Mouse (Mus musculus) fat pad, adult 2 months (tissue): ENCODE measurements around the gene Deaf1.
A peak's percentile ranks its signal among the peaks of the same experiment; 100 is the strongest.

ENCODE experiments used
- DNase-seq: peaks from one replicate; pipeline ENCODE4 v3.0.0-alpha.2; 2011; ENCODE audit warnings: low read depth, low spot score; ENCODE audit errors: extremely low read depth

Gene Deaf1

DNA sequence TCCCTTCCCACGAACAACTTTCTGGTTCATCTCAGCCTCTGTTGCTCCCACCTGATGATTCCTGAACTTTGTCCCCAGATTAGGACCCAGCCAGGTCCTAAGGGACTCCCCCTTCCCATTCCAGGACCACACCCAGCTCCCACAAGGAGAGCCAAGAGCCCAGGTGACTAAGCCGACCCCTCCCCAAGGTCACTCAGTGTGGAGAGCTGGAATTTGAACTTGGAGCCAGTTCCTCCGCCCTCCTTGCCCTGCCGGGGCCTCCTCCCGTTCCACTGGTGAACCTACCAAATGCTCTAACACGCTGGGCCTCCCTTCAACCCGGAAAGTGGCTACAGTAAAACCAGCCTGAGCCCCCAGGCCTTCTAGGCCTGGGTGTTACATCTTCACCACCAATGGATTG is 12.5 kb upstream of the Deaf1 start:
- no peak for DNase-seq

DNA sequence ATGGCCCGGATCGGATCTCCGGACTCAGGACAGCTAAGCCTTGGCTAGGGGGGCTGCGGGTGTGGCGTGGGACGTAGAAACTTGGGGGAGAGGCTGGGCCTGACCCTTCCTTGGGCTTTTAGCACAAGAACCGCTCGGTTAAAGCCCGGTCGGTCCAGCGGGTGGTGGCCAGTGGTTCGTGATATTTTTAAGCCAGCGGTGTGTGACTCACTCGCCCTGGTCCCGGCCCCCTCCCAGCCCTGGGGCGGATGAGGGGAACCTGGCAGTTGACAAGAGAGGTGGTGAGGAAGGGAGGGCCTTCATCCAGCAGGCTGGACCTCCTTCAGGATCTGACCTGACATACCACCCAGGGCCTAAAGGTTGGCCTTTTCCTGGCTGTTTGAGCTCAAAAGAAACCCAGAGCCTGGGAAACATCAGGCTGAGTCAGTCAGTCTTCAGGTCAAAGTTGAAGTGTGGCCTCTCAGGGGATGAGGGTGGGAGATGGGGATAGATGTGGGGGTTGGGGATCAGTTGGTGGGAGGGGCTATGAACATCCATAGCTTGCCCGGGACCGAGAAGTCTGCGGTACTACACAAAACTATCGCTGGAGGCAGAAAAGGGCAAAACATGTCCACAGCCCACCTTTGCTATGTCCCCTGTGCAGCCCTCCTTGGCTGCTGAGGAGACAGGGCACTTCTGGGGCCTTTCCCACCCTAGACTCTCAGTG is 11.9 kb upstream of the Deaf1 start:
- no peak for DNase-seq

DNA sequence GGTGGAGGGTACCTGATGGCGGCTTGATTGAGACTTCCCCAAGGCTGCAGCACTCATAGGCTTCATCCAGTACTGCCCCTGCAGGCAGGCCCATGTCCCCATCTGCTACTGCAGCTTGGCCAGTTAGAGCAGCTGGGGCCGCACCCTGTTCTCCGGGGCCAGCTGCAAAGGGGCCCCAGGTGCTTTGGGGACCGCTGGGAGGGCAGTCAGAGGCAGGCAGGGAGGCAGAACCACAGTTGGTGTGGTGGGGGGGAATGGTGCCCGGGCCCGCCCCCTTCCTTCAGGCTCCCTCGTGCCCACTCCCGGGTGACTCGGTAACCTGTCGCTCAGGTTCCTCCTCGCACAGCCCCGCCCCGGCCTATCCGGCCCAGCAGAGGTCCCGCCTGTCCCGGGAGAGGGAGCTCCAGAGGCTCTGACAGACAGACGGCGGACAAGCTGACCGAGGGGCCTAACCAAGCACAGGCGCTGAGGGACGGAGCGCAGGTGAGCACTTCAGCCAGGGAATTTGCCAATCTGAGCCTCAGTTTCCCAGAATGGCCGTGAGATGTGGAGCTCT is 11.2 kb upstream of the Deaf1 start, which contains the start of gene Eps8l2:
TSS of gene Eps8l2 (plus strand) at position 305 of the 556 bp plus-strand sequence.
- DNase-seq: no peak

DNA sequence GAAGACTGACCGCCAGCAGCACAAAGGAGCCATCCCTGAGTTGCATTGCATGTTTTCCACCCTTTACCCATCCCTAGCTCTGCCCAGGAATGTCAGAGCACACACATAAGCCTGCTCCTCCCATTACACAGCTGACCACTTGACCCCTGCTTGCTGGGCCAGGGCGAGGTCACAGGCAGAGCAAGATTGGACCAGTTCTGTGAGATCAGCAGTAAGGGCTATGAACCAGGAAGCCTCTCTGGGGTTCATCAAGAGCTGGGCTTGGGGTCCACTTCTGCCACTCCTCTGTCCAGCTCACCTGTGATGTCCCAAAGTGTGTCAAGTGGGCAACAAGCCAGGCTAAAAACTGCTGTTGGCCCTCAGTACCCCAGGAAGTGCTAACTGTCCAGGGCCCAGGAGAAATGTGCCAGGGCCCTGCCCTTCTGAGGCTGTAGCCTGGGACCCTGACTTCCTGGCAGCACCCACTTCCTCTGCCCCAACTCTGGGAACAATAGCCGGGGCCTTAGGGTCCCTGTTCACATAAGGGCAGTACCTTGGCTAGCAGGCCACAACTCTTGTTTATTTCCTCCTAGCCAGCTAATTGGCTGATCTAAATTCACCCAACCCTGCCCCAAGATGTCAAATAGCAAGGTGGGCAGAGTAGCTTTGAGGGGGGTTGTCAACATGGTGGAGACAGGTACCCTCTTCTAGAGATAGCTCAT is 10.4 kb upstream of the Deaf1 start:
- DNase-seq: no peak

DNA sequence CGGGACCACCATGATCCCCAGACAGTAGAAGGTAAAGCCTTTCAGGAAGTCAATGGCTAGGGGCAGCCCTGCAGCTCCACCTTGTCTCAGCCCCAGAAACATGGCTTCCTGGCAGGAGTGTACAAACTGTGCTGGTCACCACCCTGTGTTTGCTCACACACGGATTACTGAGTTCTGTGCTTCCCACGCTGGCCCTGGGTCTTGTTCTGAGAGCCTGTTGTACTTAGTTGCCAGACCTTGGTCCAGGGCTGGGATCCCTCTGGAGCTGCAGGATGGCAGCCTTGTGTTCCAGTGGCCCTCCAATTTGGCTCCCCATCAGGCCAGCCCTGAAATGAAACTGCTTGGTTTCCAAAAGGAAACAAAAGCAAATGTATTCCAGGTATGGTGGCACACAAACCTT is 8.8 kb upstream of the Deaf1 start:
- DNase-seq: peak; percentile 34

DNA sequence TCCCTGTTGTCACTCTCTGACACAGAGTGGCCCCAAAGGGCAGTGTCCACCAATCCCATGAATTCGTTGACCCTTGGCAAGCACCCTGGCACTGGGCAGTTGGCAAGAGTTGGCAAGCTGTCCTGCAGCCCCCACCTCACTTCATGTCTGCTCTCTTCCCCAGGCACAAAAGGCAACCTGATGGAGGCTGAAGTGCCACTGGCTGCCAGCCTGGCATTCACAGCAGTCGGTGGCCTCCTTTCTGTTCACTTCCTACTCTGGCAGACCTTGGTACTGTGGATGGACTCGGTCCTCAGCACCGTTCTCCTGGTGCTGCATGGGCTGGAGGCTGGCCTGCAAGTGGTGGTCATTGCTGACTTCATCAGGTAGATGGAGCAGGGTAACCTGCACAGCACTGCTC is 8.2 kb upstream of the Deaf1 start:
- DNase-seq: no peak

DNA sequence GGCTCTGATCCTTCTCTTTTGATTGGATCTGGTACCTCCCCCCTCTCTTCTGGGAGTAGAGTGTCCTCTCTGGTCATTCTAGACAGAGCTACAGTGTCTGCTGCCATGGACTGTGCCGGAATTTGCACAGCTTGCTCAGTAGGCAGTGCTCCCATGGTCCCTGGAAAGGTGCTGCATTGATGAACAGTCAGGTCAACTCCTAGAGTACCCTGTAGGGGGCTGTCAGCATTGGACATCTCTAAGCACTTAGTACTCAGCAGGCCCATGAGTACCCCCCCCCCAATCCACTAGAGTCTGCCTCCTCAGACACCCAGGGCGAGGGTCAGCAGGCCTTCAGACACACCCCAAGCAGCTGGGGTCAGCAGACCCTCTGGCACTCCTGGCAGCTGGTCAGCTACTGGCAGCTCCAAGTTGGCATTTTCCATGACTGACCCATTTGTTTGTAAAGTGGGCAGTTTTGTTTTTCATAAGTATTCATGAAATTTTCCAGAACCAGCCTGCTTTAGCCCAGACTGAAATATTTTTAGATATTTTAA is 7.6 kb upstream of the Deaf1 start:
- no peak for DNase-seq

DNA sequence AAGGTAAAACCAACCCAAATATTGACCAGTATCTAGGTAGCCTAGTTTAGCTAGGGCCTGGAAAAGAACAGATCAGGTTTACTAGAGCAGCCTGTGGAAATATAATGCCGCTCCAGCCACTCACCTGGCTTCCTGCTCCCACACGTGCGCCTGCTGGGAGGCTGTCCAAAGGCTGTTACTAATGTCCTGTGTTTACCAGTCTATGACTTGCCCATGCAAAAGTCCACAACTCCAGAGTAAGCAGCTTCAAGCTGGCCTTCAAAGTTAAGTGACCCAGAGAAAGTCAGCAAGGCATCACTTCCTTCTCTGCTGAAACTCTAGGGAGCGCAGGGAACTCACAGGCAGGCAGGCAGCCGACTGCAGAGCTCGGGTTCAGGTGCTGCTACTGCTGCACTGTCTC is 4.5 kb upstream of the Deaf1 start:
- DNase-seq: no peak

DNA sequence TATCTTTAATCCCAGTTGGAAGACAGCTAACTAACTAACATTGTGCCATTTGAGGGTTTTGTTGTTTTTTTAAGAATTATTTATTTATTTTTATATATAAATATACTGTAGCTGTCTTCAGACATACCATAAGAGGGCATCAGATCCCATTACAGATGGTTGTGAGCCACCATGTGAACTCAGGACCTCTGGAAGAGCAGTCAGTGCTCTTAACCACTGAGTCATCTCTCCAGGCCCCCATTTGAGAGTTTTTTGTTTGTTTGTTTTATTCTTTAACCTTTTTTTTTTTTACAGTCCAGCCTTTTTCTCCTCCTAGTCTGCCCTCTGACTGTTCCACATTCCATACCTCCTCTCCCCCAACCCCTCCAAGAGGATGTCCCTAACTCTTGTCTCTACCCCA is 3.2 kb upstream of the Deaf1 start:
- no peak for DNase-seq

DNA sequence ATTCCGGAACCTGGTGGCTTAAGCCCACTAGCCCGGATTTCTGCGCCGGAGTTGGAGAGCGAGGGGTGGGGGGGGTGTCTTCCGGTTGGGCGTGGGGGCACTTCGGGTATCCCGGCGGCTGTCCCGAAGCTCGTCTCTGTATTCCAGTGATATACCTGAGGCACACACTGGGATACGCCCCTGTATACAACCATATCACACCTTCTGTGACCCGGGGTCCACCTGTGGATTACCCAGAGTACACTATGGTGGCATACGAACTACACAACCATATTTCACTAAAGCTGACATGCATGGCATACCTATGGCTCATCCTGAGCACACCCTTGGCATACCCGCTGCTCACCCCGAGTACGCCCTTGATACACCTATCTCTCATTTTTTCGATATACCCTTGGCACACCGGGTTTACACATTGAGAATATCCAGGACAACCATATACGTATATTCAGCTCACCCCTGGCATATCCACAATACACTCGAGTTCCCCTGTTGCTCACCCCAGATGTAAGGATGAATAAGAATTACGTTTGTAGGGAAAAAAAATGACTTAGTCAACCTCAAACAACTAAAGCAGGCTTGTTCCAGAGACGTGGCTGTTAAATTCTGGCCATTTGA is 992 bp upstream of the Deaf1 start:
- DNase-seq: no peak

DNA sequence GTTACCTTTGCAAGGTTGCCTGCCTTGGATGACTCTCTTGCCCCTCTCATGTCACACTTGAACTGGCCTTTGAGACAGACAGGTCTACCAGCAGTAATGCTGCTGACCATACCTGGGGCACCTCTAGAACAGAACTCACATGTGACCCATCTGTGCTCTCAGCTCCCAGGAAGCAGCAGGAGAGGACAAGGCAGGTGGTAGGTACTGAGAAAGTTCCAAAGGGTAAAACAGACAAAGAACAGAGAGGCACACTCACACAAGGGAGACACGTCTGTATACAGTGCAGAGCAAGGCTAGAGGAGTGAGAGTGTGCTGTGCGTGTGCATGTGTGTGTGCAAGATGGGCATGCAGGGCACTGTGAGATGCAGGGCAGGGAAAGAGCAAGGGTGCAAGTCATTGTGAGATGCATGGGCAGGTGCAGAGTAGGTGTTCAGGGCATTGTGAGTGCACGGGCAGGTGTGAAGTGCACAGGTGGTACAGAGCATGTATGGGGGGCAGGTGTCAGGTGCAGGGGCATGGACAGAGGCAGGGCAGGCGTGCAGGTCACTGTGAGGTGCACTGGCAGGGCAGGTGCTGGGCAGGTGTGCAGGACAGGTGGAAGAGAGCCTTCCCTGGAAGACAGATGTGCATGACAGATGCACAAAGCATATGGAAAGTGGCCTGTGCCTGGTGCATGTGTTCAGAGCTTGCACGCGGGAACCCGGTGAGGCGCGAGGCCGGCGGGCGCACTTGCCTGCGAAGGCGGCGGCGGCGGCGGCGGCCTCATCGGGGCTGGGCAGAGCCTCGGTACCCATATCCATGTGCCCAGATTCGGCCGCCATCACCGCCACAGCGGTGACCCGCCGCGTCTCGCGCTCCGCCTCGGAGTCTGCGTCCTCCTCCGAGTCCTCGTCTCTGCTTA is 694 bp downstream of the Deaf1 start:
- no peak for DNase-seq

DNA sequence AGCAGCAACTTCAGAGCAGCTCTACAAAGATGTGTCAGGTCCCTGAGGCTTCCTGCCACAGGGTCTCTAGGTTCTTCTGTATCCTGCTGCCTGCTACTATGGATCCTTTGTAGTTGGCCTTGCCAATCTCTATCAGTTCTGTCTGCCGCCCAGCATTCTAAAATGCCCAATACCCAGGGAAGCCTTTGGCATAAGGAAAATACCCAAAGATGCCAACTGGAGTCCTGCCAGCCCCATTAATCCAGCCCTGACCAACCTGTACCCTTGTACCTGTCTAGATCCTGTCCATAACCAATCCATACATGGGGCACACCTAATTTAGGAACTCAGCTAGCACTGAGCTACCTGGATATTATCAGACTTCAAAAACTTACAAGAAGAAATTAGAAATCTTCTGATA is 2.8 kb downstream of the Deaf1 start:
- DNase-seq: peak; percentile 28

DNA sequence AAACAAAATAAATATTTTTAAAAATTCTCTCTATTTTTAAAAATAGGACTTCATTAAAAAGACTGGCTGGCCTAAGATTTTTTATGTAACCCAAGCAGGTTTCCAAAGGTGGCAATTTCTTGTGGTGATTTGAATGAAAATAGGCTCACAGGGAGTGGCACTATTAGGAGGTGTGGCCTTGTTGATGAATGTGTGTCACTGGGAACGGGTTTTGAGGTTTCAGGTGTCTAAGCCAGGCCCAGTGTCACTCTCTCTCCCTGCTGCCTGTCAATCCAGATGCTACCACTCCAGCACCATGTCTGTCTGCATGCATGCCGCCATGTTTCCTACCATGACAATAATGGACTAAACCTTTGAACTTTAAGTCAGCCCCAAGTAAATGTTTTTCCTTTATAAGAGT is 8.0 kb downstream of the Deaf1 start:
- DNase-seq: no peak

DNA sequence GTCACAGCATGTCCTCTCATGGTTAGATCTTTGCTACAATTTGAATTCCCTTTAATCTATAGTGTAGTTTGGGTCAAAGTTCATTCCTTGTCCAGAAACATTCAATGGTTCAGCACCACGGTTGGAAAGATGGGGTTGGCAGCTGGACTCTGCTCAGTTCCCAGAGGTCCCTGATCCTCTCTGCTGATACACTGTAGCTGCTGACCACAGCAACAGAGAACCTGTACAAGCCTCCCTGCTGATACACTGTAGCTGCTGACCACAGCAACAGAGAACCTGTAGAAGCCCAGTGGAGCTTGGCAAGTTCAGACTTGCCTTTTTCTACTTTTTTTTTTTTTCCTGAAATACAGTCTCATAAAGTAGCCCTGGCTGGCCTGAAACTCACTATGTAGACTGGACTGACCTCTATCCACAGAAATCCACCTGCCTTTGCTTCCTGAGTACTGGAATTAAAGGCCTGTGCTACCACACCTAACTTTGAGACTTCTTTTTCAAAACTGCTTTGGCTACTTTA is 9.8 kb downstream of the Deaf1 start:
- DNase-seq: no peak

DNA sequence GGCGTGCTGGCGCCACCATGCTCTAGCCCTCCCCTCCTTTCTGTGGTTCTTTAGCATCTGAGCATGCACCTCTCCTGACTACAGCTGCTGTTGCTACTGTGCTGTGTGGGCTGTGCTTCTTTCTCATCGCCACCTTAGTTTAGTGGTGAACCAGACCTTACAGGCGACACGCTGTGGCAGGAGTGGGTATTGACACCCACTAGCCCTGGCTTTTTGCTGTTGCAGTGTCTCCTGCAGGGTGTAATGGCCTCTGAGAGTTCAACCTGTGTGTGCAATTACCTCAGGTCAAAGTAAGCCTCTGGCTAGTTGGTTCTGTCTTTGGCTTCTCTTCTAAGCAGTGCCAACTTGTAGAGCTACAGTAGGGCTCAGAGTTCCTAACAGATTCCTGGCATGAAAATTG is 11.5 kb downstream of the Deaf1 start:
- no peak for DNase-seq

DNA sequence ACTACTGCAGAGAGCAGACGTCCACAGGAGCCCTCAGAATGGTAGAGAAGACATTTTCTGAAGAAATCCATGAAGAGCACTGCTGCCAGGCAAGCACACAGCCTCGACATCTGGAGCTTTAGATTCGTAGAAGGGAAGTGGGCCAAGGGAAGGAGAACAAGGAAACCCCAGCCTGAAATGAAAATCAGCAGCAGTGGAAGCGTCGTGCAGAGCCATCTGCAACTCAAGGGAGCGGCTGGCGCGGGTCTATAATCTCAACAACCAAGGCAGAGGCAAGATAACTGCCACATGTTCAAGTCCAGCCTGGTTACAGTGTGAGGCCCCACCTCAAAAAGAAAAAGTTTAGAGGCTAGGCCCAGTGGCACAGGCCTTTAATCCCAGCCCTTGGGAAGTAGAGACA is 12.4 kb downstream of the Deaf1 start:
- no peak for DNase-seq

DNA sequence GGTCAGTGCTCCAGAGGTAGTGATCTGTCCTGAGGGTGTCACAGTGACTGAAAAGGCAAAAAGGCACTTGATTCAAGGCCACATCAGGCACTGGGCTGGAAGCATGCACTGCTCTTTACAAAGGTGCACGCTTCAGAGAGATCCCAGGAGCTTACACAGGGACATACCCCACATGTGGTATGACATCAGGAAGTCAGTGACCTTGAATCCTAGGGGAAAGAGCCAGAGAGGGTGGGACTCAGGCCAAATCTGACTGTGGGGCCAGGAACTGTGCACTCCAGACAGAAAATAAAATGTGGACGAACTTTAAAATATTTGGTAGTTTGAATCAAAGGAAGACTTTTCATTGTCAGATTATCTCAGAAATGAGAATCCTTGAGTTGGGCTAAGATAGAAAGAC is 13.1 kb downstream of the Deaf1 start:
- no peak for DNase-seq

DNA sequence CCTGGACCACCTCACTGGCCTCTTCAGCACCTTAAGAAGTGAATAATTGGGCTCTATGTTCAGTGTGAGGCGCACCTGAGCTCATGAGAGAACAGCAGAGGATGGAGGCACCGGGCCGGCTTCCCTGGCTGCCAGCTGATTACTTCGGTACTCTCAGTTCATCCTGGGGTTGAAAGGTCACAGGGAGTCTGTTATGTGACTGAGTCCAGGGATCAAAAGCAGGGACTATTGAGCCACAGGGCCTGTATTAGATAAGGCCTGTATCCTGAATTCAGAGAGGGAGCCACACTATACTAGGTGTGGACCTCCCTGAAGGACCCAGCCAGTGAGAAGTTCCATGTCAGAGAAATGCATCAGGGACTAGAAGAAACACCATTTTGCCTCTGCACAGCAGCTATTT is 23.0 kb downstream of the Deaf1 start:
- no peak for DNase-seq

DNA sequence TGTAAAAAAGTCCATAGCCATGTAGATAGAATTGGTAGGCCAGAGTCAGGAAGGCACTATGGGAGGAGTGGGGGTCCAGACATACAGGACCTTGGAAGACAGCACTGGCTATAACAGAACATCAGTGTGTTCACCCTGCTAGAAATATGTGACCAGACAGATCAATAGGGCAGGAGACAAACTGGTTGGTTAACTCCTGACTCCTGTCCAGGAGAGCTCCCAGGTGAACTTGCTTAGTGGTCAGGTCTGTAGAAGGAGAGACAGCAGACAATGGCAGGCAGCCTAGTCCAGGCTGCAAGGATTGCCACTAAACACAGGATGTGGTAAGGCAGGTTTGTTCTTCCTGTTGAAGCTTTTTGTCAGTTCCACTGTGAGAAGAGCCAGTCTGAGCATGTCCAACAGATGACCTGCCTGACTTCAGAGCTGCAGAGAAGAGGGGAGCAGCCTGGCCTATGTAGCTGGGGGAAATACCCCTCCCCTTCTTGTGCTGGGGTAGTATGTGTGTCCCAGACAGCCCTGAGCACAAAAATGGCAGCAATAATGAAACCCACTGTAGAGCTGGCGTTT is 24.7 kb downstream of the Deaf1 start:
- DNase-seq: peak; percentile 13

DNA sequence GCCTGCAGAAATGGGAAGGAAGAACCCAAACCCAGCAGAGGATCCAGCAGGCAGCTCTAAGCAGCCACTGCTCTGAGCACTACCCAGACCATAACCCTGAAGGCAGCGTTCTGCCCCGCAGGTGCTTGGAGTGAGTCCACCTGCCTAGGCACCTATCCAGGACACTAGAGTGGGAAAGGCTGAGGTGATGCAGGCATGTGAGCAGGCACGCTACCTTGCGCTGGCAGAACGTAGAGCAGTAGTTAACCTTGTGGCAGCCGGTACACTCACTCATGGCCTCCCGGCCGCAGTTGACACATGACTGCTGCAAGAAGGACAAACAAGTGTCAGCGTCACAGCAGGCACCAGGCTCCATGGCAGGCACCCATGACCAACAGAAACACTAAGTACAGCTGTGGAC is 26.1 kb downstream of the Deaf1 start:
- DNase-seq: no peak
